Mouse (Mus musculus): ENCODE measurements around the gene Kcnb1.
A peak's percentile ranks its signal among the peaks of the same experiment; 100 is the strongest.
"Not testable (repeated sequence)": the region's sequence is repeated elsewhere in the genome, so short reads cannot be mapped to it uniquely, and the experiment has no call there.

The Kcnb1 gene

GRCm38 (mm10) chr2:167204686-167205085 lies 14.7 kb upstream of the Kcnb1 start:
- DNase-seq (ENCODE audit: low read depth, low spot score): not testable (repeated sequence)

GRCm38 (mm10) chr2:167203505-167204166 lies 13.7 kb upstream of the Kcnb1 start:
- no peak for DNase-seq (ENCODE audit: low read depth, low spot score)

- DNase-seq (ENCODE audit: low read depth, low spot score): no peak
Measured at GRCm38 (mm10) chr2:167201463-167202291, 11.7 kb upstream of the Kcnb1 start.

- DNase-seq (ENCODE audit: low read depth, low spot score): no peak
Measured at GRCm38 (mm10) chr2:167198660-167199427, 8.9 kb upstream of the Kcnb1 start.

- DNase-seq (ENCODE audit: low read depth, low spot score): no peak
Measured at GRCm38 (mm10) chr2:167193361-167193760, 3.4 kb upstream of the Kcnb1 start.

GRCm38 (mm10) chr2:167189291-167190075 lies 472 bp downstream of the Kcnb1 start:
- peak; percentile 15 for DNase-seq (ENCODE audit: low read depth, low spot score)

GRCm38 (mm10) chr2:167188315-167189207 lies 1.4 kb downstream of the Kcnb1 start:
- DNase-seq (ENCODE audit: low read depth, low spot score): peak; percentile 45

GRCm38 (mm10) chr2:167187119-167187518 lies 2.8 kb downstream of the Kcnb1 start:
- no peak for DNase-seq (ENCODE audit: low read depth, low spot score)

GRCm38 (mm10) chr2:167186544-167186943 lies 3.4 kb downstream of the Kcnb1 start:
- no peak for DNase-seq (ENCODE audit: low read depth, low spot score)

- DNase-seq (ENCODE audit: low read depth, low spot score): no peak
Measured at GRCm38 (mm10) chr2:167186003-167186402, 4.0 kb downstream of the Kcnb1 start.

GRCm38 (mm10) chr2:167185432-167185831 lies 4.5 kb downstream of the Kcnb1 start:
- DNase-seq (ENCODE audit: low read depth, low spot score): no peak

- DNase-seq (ENCODE audit: low read depth, low spot score): no peak
Measured at GRCm38 (mm10) chr2:167181662-167182389, 8.1 kb downstream of the Kcnb1 start.

- DNase-seq (ENCODE audit: low read depth, low spot score): no peak
Measured at GRCm38 (mm10) chr2:167181096-167181495, 8.9 kb downstream of the Kcnb1 start.

- DNase-seq (ENCODE audit: low read depth, low spot score): no peak
Measured at GRCm38 (mm10) chr2:167179301-167179700, 10.7 kb downstream of the Kcnb1 start.

- DNase-seq (ENCODE audit: low read depth, low spot score): no peak
Measured at GRCm38 (mm10) chr2:167177231-167177641, 12.7 kb downstream of the Kcnb1 start.

- no peak for DNase-seq (ENCODE audit: low read depth, low spot score)
Measured at GRCm38 (mm10) chr2:167175284-167175683, 14.7 kb downstream of the Kcnb1 start.

- DNase-seq (ENCODE audit: low read depth, low spot score): no peak
Measured at GRCm38 (mm10) chr2:167173051-167173875, 16.7 kb downstream of the Kcnb1 start.

- no peak for DNase-seq (ENCODE audit: low read depth, low spot score)
Measured at GRCm38 (mm10) chr2:167167515-167168212, 22.3 kb downstream of the Kcnb1 start.
